Mouse (Mus musculus) liver, adult 2 months (tissue): ENCODE results near the gene Higd2a. TPM values are rescaled to one million over a fixed set of nuclear protein-coding genes. Genes with fewer than 3 reads are reported as not detected.

Experiments
- DNase-seq: peaks from one replicate; pipeline ENCODE4 v3.0.0-alpha.2; 2011; ENCODE audit warnings: low read depth, low spot score; ENCODE audit errors: extremely low read depth
- H3K27ac ChIP-seq: fragments of 200-500 bp; replicated peaks from 2 replicates; pipeline ENCODE4 v1.5.1; 2012; ENCODE audit warnings: low read depth, mild to moderate bottlenecking, control low read depth, inconsistent platforms, low read length; ENCODE audit not compliant: insufficient read depth
- H3K27me3 ChIP-seq: fragments of 200-500 bp; 2 replicates; pipeline ENCODE4 v1.6.1; 2012; ENCODE audit warnings: mild to moderate bottlenecking, moderate library complexity, low read length, inconsistent platforms; ENCODE audit not compliant: control insufficient read depth, insufficient read depth
- H3K36me3 ChIP-seq: fragments of 200-500 bp; 2 replicates; pipeline ENCODE4 v1.6.1; 2012; ENCODE audit warnings: low read length, inconsistent platforms; ENCODE audit not compliant: control insufficient read depth, insufficient read depth
- H3K4me1 ChIP-seq: fragments of 200-500 bp; 2 replicates; pipeline ENCODE4 v1.6.1; 2011; ENCODE audit warnings: low read length; ENCODE audit not compliant: control insufficient read depth, insufficient read depth
- H3K4me3 ChIP-seq: fragments of 200-500 bp; 2 replicates; pipeline ENCODE4 v1.5.1; 2011; ENCODE audit warnings: low read depth, mild to moderate bottlenecking, control low read depth, low read length, moderate library complexity; ENCODE audit not compliant: insufficient read depth
- H3K79me2 ChIP-seq: fragments of 200-500 bp; 2 replicates; pipeline ENCODE4 v1.6.1; 2012; ENCODE audit warnings: inconsistent platforms, mild to moderate bottlenecking, low read length, moderate library complexity; ENCODE audit not compliant: control insufficient read depth, insufficient read depth
- H3K9ac ChIP-seq: fragments of 200-500 bp; 2 replicates; pipeline ENCODE4 v1.6.1; 2012; ENCODE audit warnings: low read depth, mild to moderate bottlenecking, control low read depth, inconsistent platforms, low read length
- CTCF ChIP-seq: fragments of 200-500 bp; IDR thresholded peaks from 2 replicates; pipeline ENCODE4 v1.5.1; 2011; ENCODE audit warnings: low read depth, low read length, control low read depth
- POLR2A ChIP-seq: fragments of 200-500 bp; IDR thresholded peaks from 2 replicates; pipeline ENCODE4 v1.6.1; 2011; ENCODE audit warnings: low read length, control low read depth; ENCODE audit not compliant: insufficient read depth; ENCODE audit errors: extremely low read depth
- WGBS: fragments of 180-500 bp; shearing (Covaris S2); methylation state at CpG from one replicate; pipeline ENCODE4 v1.1.7; 2018; 5-methylcytosine and 5-hydroxymethylcytosine counted together
- polyA plus RNA-seq: library from polyadenylated mRNA; depleted of rRNA; stranded (reverse); fragments of >200 nt; gene quantifications from 2 replicates; pipeline ENCODE4 v1.2.3, GENCODE M21; 2012; rRNA removed
- total RNA-seq: library from RNA; depleted of rRNA; stranded (reverse); fragments of >200 nt; gene quantifications from 2 replicates; pipeline ENCODE4 v1.2.3, GENCODE M21; 2014; rRNA removed

Gene Higd2a
- total RNA-seq: 51.1 and 56.3 TPM in 2 replicates
- 98.7 and 133 TPM in 2 replicates for polyA plus RNA-seq

DNA sequence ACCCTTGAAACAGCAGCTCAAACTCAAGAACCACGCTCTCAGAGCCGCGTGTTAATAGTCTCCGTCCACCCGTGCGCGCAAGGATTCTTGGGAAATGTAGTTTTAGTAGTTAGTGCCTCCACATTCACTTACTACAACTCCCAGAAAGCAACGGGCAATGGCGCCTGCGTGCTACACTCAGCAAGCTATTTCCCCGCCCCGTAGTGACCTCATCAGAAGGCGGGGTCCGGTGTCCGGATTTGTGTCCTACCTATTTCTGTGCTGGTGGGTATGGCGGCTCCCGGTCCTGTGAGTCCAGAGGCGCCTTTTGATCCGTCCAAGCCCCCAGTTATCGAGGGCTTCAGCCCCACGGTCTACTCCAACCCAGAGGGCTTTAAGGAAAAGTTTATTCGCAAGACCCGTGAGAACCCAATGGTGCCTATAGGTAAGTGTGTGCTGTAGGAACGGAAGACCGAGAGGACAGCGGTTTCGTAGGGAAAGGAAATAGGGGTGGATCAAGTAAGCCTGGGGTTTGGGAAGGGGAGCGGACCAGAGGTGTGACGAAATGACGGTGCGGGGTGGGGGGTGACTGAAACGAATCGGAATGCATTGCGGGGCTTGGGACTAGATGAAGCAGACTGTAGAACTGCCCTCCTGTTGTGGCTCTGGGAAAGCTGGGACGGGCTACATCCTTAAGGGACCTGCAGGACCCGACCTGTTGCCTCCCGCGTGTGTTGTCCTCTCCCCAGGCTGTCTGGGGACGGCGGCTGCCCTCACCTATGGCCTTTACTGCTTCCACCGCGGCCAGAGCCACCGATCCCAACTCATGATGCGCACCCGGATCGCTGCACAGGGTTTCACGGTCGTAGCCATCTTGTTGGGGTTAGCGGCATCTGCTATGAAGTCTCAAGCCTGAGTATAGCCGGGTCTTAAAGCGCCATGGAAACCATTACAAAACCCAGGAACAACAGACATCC lies at the start of gene Higd2a, which contains the start of gene Nop16:
Higd2a (plus strand) TSS at position 212 of the 956 bp plus-strand sequence.
Nop16 (minus strand) TSS at position 95 of the 956 bp plus-strand sequence.
- peaks cover 10% of the 10 kb centered on the region for H3K4me1 ChIP-seq
- peaks cover 11% of the 10 kb centered on the region; the same call in 1 of the 2 replicates for H3K79me2 ChIP-seq
- H3K36me3 ChIP-seq: peaks cover 10% of the 10 kb centered on the region
- peak within 1 kb of the TSS; percentile 89 for H3K9ac ChIP-seq
- peak within 1 kb of the TSS; percentile 94 for H3K4me3 ChIP-seq
- TF ChIP-seq POLR2A: peak; percentile 64
- no peak for TF ChIP-seq CTCF
- H3K27me3 ChIP-seq: no peaks in the 10 kb centered on the region
- WGBS: under 1% methylated on average over 51 of the region's 51 CpGs
- DNase-seq: peak; percentile 96
- H3K27ac ChIP-seq: peak within 1 kb of the TSS; percentile 73

DNA sequence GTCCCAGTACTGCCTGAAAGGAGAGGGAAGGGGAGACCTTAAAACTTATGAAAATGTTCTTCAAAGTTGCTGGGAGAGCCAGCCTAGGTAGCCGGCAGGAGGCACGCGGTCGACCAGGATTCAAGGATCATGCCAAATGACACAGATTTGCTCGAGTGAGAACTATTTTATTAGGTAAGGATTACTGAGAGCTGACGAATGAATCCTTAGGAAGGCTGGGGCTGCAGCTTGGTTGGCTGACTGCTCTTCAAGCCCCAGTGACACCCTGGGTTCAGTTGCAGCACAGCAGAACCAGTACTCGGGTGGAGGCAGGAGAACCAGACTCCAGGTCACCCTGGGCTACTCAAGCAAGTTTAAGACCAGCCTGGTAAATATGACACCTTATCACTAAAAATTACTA lies 42.0 kb upstream of the Higd2a start:
- Histone ChIP-seq H3K4me1 (peaks cover 4% of the 10 kb centered on the region), H3K27ac (no peak overlapping the region), H3K4me3 (no peak overlapping the region), H3K27me3 (no peaks in the 10 kb centered on the region), H3K9ac (no peak overlapping the region), H3K36me3 (peaks cover 47% of the 10 kb centered on the region), H3K79me2 (no peaks in the 10 kb centered on the region)
- 88% methylated on average over 7 of the region's 7 CpGs for WGBS
- TF ChIP-seq CTCF: no peak
- no peak for TF ChIP-seq POLR2A
- no peak for DNase-seq

DNA sequence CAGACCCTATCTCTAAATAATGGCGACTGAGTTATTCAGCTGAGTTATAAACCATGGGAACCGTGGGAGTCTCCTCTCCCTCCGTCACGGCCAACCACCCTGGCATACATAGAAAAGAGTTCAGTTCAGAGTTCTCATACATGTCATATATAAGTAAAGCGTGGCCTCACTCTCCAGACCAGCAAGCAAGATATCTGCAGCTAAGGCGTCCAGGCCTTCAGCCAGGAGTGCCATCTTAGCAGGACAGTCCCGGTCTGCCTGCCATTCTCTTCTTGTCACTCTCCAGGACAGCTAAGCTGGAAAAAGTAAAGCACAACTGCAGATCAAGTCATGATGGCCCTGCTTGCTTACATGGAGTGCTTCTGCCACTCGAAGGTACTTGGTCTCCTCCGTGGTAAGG lies 33.8 kb upstream of the Higd2a start:
- DNase-seq: no peak
- TF ChIP-seq POLR2A: no peak
- no peak for TF ChIP-seq CTCF
- WGBS: 94% methylated on average over 9 of the region's 9 CpGs
- no peak overlapping the region for H3K4me3 ChIP-seq
- peaks cover 4% of the 10 kb centered on the region; the same call in 1 of the 2 replicates for H3K79me2 ChIP-seq
- peaks cover 57% of the 10 kb centered on the region for H3K36me3 ChIP-seq
- peaks cover 3% of the 10 kb centered on the region; the same call in 1 of the 2 replicates for H3K4me1 ChIP-seq
- no peaks in the 10 kb centered on the region for H3K27me3 ChIP-seq
- H3K9ac ChIP-seq: no peak overlapping the region
- H3K27ac ChIP-seq: no peak overlapping the region

DNA sequence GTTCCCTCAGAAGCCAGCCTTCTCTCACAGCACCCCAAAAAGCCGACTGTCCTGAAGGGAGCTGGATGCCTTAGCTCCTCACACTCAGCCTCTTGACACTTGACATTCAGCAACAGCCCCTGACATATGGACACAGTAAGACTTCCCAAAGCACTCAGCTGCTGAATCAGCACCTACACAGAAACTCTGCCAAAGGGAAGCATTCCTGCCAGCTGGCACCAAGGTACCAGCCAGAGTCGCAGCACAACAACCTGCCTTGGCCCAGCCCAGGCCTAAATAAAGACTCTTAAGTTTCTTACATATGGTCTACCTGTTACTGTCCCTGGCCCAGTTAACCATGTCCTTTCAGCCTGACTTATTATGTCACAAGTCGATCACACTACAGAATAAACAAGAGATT lies 33.2 kb upstream of the Higd2a start:
- Histone ChIP-seq H3K4me3 (no peak overlapping the region), H3K36me3 (peaks cover 55% of the 10 kb centered on the region), H3K79me2 (peaks cover 8% of the 10 kb centered on the region; the same call in 1 of the 2 replicates), H3K27me3 (no peaks in the 10 kb centered on the region), H3K9ac (no peak overlapping the region), H3K4me1 (peaks cover 3% of the 10 kb centered on the region; the same call in 1 of the 2 replicates), H3K27ac (no peak overlapping the region)
- DNase-seq: peak; percentile 80
- WGBS: 52% methylated on average over 3 of the region's 3 CpGs
- no peak for TF ChIP-seq POLR2A
- TF ChIP-seq CTCF: no peak

DNA sequence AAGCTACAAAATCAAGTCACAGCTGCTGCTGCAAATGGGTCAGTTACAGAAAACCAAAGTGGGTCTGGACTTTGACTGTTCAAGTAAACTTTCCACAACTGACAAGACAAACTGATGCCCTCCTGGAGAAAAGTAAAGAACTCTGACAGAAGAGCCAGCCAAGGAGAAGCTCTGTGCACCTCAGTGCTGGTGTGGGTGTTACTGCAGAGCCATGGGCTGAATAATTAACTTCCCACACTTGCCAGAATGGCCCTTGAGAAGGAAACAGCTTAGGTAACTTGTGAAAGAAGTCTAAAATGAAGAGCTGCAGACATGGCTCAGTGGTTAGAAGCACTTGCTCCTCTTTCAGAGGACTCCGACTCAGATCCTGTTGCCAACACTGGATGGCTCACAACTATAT lies 32.4 kb upstream of the Higd2a start:
- Histone ChIP-seq H3K9ac (no peak overlapping the region), H3K4me3 (no peak overlapping the region), H3K79me2 (peaks cover 10% of the 10 kb centered on the region; the same call in 1 of the 2 replicates), H3K36me3 (peaks cover 52% of the 10 kb centered on the region), H3K4me1 (peaks cover 8% of the 10 kb centered on the region), H3K27ac (peak overlapping the region; percentile 22), H3K27me3 (no peaks in the 10 kb centered on the region)
- 82% methylated on average over 1 of the region's 1 CpGs for WGBS
- DNase-seq: no peak
- TF ChIP-seq POLR2A (no peak), CTCF (no peak)
